Mouse (Mus musculus): ENCODE data around the gene 1300017J02Rik. TPM values are rescaled to one million over a fixed set of nuclear protein-coding genes. Genes with fewer than 3 reads are reported as not detected.

Gene 1300017J02Rik
- polyA plus RNA-seq, 1 experiment from 2014 or later, result 0.71 TPM

Other genes starting within 250 kb of the 1300017J02Rik start
- gene Rab6b, start 193.3 kb downstream of the 1300017J02Rik start, polyA plus RNA-seq (2014; fragmentation: Nextera tagmentation; extraction: Ambion mirVana), result 7.3 and 8.3 TPM in 2 replicates
- 70.9 and 73.5 TPM in 2 replicates for gene Srprb, start 102.9 kb downstream of the 1300017J02Rik start, polyA plus RNA-seq (2014; fragmentation: Nextera tagmentation; extraction: Ambion mirVana)
- 0.45 and 3.8 TPM in 2 replicates for gene Gm20425, start 74.8 kb downstream of the 1300017J02Rik start, polyA plus RNA-seq (2014; fragmentation: Nextera tagmentation; extraction: Ambion mirVana)
- 34.1 and 35.4 TPM in 2 replicates for gene Trf, start 74.6 kb downstream of the 1300017J02Rik start, polyA plus RNA-seq (2014; fragmentation: Nextera tagmentation; extraction: Ambion mirVana)
- gene Topbp1, start 133 bp upstream of the 1300017J02Rik start, polyA plus RNA-seq (2014; fragmentation: Nextera tagmentation; extraction: Ambion mirVana), result 56.5 and 63.2 TPM in 2 replicates
- 92.7 and 94.0 TPM in 2 replicates for gene Cdv3, start 60.8 kb upstream of the 1300017J02Rik start, polyA plus RNA-seq (2014; fragmentation: Nextera tagmentation; extraction: Ambion mirVana)
- 3.3 and 3.7 TPM in 2 replicates for gene Bfsp2, start 175.3 kb upstream of the 1300017J02Rik start, polyA plus RNA-seq (2014; fragmentation: Nextera tagmentation; extraction: Ambion mirVana)